In the genomic region with DNA sequence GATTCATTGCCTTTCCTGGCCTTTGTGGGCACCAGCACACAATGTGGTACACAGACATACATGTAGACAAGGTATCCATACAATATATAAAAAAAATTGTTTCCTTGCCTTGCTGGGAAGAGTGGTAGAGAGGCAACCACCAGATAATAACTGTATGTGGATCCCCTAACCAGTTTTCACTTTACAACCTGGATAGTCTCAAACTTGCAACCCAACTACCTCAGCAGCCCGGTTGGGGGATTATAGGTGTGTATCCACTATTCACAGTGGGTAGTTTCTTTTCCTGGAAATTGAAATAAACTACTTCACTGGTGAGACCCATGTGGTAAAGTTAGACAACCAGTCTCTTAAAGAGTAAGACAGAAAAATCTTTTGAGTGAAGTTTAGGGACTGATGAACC, we compare ENCODE assay signal across 23 mouse cellular contexts. TPM values are rescaled to one million over a fixed set of nuclear protein-coding genes. Genes with fewer than 3 reads are reported as not detected.
DNase-seq lines count a peak whose midpoint lies in the region; ATAC-seq and TF ChIP-seq lines count a peak whose summit lies in the region.
"Had no signal": no experiment of that assay in that cellular context is flagged by ENCODE, and none has a peak within 500 bp of the region (broad histone marks: within the 10 kb centered on the region; RNA-seq: fewer than 3 reads in every experiment).

No protein-coding gene starts in this region.

- TF ChIP-seq EP300 in CH12.LX (IDR thresholded peaks at IDR 0.05; ENCODE audit: low read length) (no peak), MEL (IDR thresholded peaks at IDR 0.05; ENCODE audit: low read depth in 1 of 2, low read length in 2 of 2) (no peak)

- no peak overlapping the region for H3K4me3 ChIP-seq in midbrain, embryonic 11.5 days (ENCODE audit: low read depth, low read length)
- no peak overlapping the region for H3K4me3 ChIP-seq in midbrain, embryonic 13.5 days (replicated peaks)
- H3K4me3 ChIP-seq in CH12.LX (replicated peaks in 1 of 3; ENCODE audit: low read depth in 2 of 3, low read length in 2 of 3, poor library complexity in 1 of 3): no peak overlapping the region
- H3K4me3 ChIP-seq in MEL (ENCODE audit: control insufficient read depth in 1 of 2, insufficient read depth in 1 of 2, low read depth in 2 of 2, low read length in 2 of 2): no peak overlapping the region
- H3K4me3 ChIP-seq: embryonic facial prominence, embryonic 13.5 days; embryonic facial prominence, embryonic 15.5 days; erythroblast, embryonic 14.5 days; forebrain, embryonic 10.5 days; forebrain, embryonic 12.5 days had no signal

- H3K9ac ChIP-seq in midbrain, embryonic 11.5 days (ENCODE audit: low read length): no peak overlapping the region
- H3K9ac ChIP-seq in midbrain, embryonic 13.5 days (replicated peaks): no peak overlapping the region
- H3K9ac ChIP-seq in CH12.LX (ENCODE audit: insufficient read depth, low read depth) (no peak overlapping the region), MEL (ENCODE audit: control insufficient read depth, low read depth, low read length, poor library complexity, severe bottlenecking) (no peak overlapping the region)
- H3K9ac ChIP-seq: embryonic facial prominence, embryonic 13.5 days; embryonic facial prominence, embryonic 15.5 days; forebrain, embryonic 12.5 days had no signal

- ATAC-seq in midbrain, embryonic 11.5 days (ENCODE audit: low FRiP score): no peak
- ATAC-seq in midbrain, embryonic 13.5 days: no peak
- ATAC-seq: forebrain, embryonic 14.5 days; forebrain, embryonic 16.5 days had no signal

- TF ChIP-seq POLR2A in CH12.LX (IDR thresholded peaks at IDR 0.05; ENCODE audit: low read depth, low read length) (no peak), MEL (IDR thresholded peaks at IDR 0.05; ENCODE audit: control insufficient read depth in 1 of 2, insufficient read depth in 1 of 2, low read depth in 1 of 2, low read length in 2 of 2, poor library complexity in 1 of 2) (no peak; a peak in 1 of 4 replicates)

- no peaks in the 10 kb centered on the region for H3K27me3 ChIP-seq in midbrain, embryonic 11.5 days (ENCODE audit: control insufficient read depth, insufficient read depth, low read length)
- no peaks in the 10 kb centered on the region for H3K27me3 ChIP-seq in midbrain, embryonic 13.5 days
- H3K27me3 ChIP-seq in CH12.LX (replicated peaks): no peaks in the 10 kb centered on the region
- H3K27me3 ChIP-seq in MEL (ENCODE audit: control insufficient read depth in 1 of 2, insufficient read depth in 2 of 2, low read length in 2 of 2): no peaks in the 10 kb centered on the region
- H3K27me3 ChIP-seq: embryonic facial prominence, embryonic 13.5 days; embryonic facial prominence, embryonic 15.5 days; forebrain, embryonic 12.5 days had no signal

- peak; percentile 65 for DNase-seq in midbrain, embryonic 11.5 days (ENCODE audit: low spot score, missing footprints)
- no peak for DNase-seq in CH12.LX (ENCODE audit: extremely low read depth)
- no peak for DNase-seq in MEL (ENCODE audit: low read depth, low spot score)
- DNase-seq in right cerebral cortex, postnatal 25 days: no peak
- DNase-seq: adrenal gland, adult 2 months; adrenal gland, postnatal 10 days; adrenal gland, postnatal 25 days; cerebellum, adult 11 months; cerebellum, adult 18-20 months; cerebellum, adult 8-10 months; cerebellum, adult 9-11 months; cerebellum, postnatal 14 days; cerebellum, postnatal 36 days; embryo, embryonic 11 days had no signal

- no peak for TF ChIP-seq CTCF in CH12.LX (conservative IDR thresholded peaks at IDR 0.05 in 1 of 2, IDR thresholded peaks at IDR 0.05 in 1 of 2; ENCODE audit: low read depth in 2 of 2, low read length in 2 of 2)
- TF ChIP-seq CTCF in MEL (IDR thresholded peaks at IDR 0.05 in 2 of 3, conservative IDR thresholded peaks at IDR 0.05 in 1 of 3; ENCODE audit: control insufficient read depth in 1 of 3, insufficient read depth in 1 of 3, low read depth in 2 of 3, low read length in 3 of 3, poor library complexity in 1 of 3, severe bottlenecking in 1 of 3): no peak

- no peaks in the 10 kb centered on the region for H3K9me3 ChIP-seq in midbrain, embryonic 11.5 days (ENCODE audit: control insufficient read depth, low read length)
- no peaks in the 10 kb centered on the region for H3K9me3 ChIP-seq in midbrain, embryonic 13.5 days
- H3K9me3 ChIP-seq in CH12.LX (replicated peaks; ENCODE audit: low read length) (no peaks in the 10 kb centered on the region), MEL (replicated peaks; ENCODE audit: insufficient read depth, low read length) (no peaks in the 10 kb centered on the region)
- H3K9me3 ChIP-seq: embryonic facial prominence, embryonic 13.5 days; embryonic facial prominence, embryonic 15.5 days; forebrain, embryonic 10.5 days; forebrain, embryonic 12.5 days; G1E had no signal

- H3K4me1 ChIP-seq in midbrain, embryonic 11.5 days (ENCODE audit: control insufficient read depth, insufficient read depth, low read length): peaks cover 3% of the 10 kb centered on the region; the same call in 1 of the 2 replicates
- H3K4me1 ChIP-seq in midbrain, embryonic 13.5 days (replicated peaks): no peaks in the 10 kb centered on the region; the same call in 1 of the 2 replicates
- H3K4me1 ChIP-seq in CH12.LX (ENCODE audit: control insufficient read depth in 1 of 2, insufficient read depth in 2 of 2) (peaks cover 38 to 57% of the 10 kb centered on the region in 2 experiments), MEL (ENCODE audit: control insufficient read depth in 1 of 2, insufficient read depth in 2 of 2, low read length in 2 of 2) (peaks cover 0 to 5% of the 10 kb centered on the region in 2 experiments; a peak in 1 of 4 replicates)
- H3K4me1 ChIP-seq: embryonic facial prominence, embryonic 13.5 days; embryonic facial prominence, embryonic 15.5 days; forebrain, embryonic 12.5 days had no signal

- TF ChIP-seq RAD21 in CH12.LX (IDR thresholded peaks at IDR 0.05; ENCODE audit: low read depth, low read length) (no peak), MEL (IDR thresholded peaks at IDR 0.05; ENCODE audit: low read depth, low read length) (no peak)

- H3K27ac ChIP-seq in midbrain, embryonic 11.5 days (ENCODE audit: low read depth, low read length): no peak overlapping the region
- no peak overlapping the region for H3K27ac ChIP-seq in midbrain, embryonic 13.5 days
- H3K27ac ChIP-seq in CH12.LX (ENCODE audit: insufficient read depth, low read depth) (no peak overlapping the region), MEL (ENCODE audit: control insufficient read depth, low read depth, low read length) (no peak overlapping the region)
- H3K27ac ChIP-seq: embryonic facial prominence, embryonic 13.5 days; embryonic facial prominence, embryonic 15.5 days; forebrain, embryonic 10.5 days; forebrain, embryonic 12.5 days had no signal

- H3K4me2 ChIP-seq in midbrain, embryonic 11.5 days: no peak overlapping the region
- no peak overlapping the region for H3K4me2 ChIP-seq in midbrain, embryonic 13.5 days (replicated peaks)
- no peak overlapping the region for H3K4me2 ChIP-seq in CH12.LX (ENCODE audit: insufficient read depth, low read depth, poor library complexity, severe bottlenecking)
- H3K4me2 ChIP-seq: embryonic facial prominence, embryonic 13.5 days; embryonic facial prominence, embryonic 15.5 days; forebrain, embryonic 12.5 days had no signal

- peaks cover 58% of the 10 kb centered on the region for H3K79me2 ChIP-seq in CH12.LX (replicated peaks; ENCODE audit: control insufficient read depth, extremely low read depth, insufficient read depth, poor library complexity, severe bottlenecking)
- no peaks in the 10 kb centered on the region for H3K79me2 ChIP-seq in MEL (ENCODE audit: control insufficient read depth, insufficient read depth, low read length, poor library complexity)

- H3K36me3 ChIP-seq in midbrain, embryonic 11.5 days (ENCODE audit: control insufficient read depth, insufficient read depth, low read length): peaks cover 32% of the 10 kb centered on the region
- peaks cover 86% of the 10 kb centered on the region for H3K36me3 ChIP-seq in midbrain, embryonic 13.5 days
- H3K36me3 ChIP-seq in CH12.LX (replicated peaks in 1 of 2; ENCODE audit: control insufficient read depth in 1 of 2, insufficient read depth in 1 of 2, low read length in 1 of 2): peaks cover 82 to 97% of the 10 kb centered on the region in 2 experiments
- peaks cover 5 to 36% of the 10 kb centered on the region in 2 experiments for H3K36me3 ChIP-seq in MEL (ENCODE audit: control insufficient read depth in 1 of 2, insufficient read depth in 2 of 2, low read length in 2 of 2)

- dilution Hi-C loops in CH12.LX (cut with MboI; ENCODE audit: extremely low pct_ligation_motif_present, extremely low pct_unique_long_range_greater_than_20kb, low sequenced_read_pairs): no loop called here

- 97% methylated on average over 1 of the region's 1 CpGs for WGBS in midbrain, embryonic 11.5 days
- 94% methylated on average over 1 of the region's 1 CpGs for WGBS in midbrain, embryonic 13.5 days

- in situ Hi-C loops in CH12.LX (cut with MboI; ENCODE audit: low pct_ligation_motif_present, low pct_unique_long_range_greater_than_20kb, low sequenced_read_pairs): no loop called here

RNA-seq across cellular contexts. Expression of a gene that starts 13.3 kb away (rescaled TPM):
- polyA plus RNA-seq in midbrain, embryonic 11.5 days (2014; fragmentation: Nextera tagmentation; extraction: Ambion mirVana): 31.7 and 35.2 TPM in 2 replicates
- polyA plus RNA-seq in midbrain, embryonic 13.5 days (2015; fragmentation: Nextera tagmentation; extraction: Ambion mirVana): 67.8 and 69.0 TPM in 2 replicates
- total RNA-seq in CH12.LX (2012; rRNA removed) (113 and 169 TPM in 2 replicates), CH12.LX (2014; rRNA removed) (61.1 and 77.7 TPM in 2 replicates), MEL (2012; rRNA removed) (44.8 and 47.0 TPM in 2 replicates)
- polyA plus RNA-seq in CH12.LX (2012; ENCODE audit: insufficient read length, low read depth) (145 and 182 TPM in 2 replicates), MEL (2012; ENCODE audit: insufficient read depth in 1 of 2, insufficient read length in 2 of 2, low read depth in 1 of 2, low replicate concordance in 2 of 2, missing spikeins in 1 of 2) (10 to 100 TPM; 37.5 to 66.5 TPM)

RNA-seq across cellular contexts. Expression of a gene that starts 27.6 kb away (rescaled TPM):
- 167 and 169 TPM in 2 replicates for polyA plus RNA-seq in midbrain, embryonic 11.5 days (2014; fragmentation: Nextera tagmentation; extraction: Ambion mirVana)
- 130 and 137 TPM in 2 replicates for polyA plus RNA-seq in midbrain, embryonic 13.5 days (2015; fragmentation: Nextera tagmentation; extraction: Ambion mirVana)
- total RNA-seq in CH12.LX (2012; rRNA removed): 144 and 163 TPM in 2 replicates
- 115 and 138 TPM in 2 replicates for total RNA-seq in CH12.LX (2014; rRNA removed)
- 223 and 251 TPM in 2 replicates for polyA plus RNA-seq in CH12.LX (2012; ENCODE audit: insufficient read length, low read depth)
- 132 and 135 TPM in 2 replicates for total RNA-seq in MEL (2012; rRNA removed)
- polyA plus RNA-seq in MEL (2012; ENCODE audit: insufficient read depth in 1 of 2, insufficient read length in 2 of 2, low read depth in 1 of 2, low replicate concordance in 2 of 2, missing spikeins in 1 of 2): 100 to 1,000 TPM; 152 to 368 TPM

RNA-seq across cellular contexts. Expression of a gene that starts 33.2 kb away (rescaled TPM):
- 47.5 and 51.1 TPM in 2 replicates for polyA plus RNA-seq in midbrain, embryonic 11.5 days (2014; fragmentation: Nextera tagmentation; extraction: Ambion mirVana)
- polyA plus RNA-seq in midbrain, embryonic 13.5 days (2015; fragmentation: Nextera tagmentation; extraction: Ambion mirVana): 14.8 and 19.7 TPM in 2 replicates
- 1.3 and 4.1 TPM in 2 replicates for total RNA-seq in CH12.LX (2012; rRNA removed)
- 0.28 and 0.35 TPM in 2 replicates for total RNA-seq in CH12.LX (2014; rRNA removed)
- 0.87 and 0.99 TPM in 2 replicates for polyA plus RNA-seq in CH12.LX (2012; ENCODE audit: insufficient read length, low read depth)
- 0.95 and 2.1 TPM in 2 replicates for total RNA-seq in MEL (2012; rRNA removed)
- polyA plus RNA-seq in MEL (2012; ENCODE audit: insufficient read depth in 1 of 2, insufficient read length in 2 of 2, low read depth in 1 of 2, low replicate concordance in 2 of 2, missing spikeins in 1 of 2): 1 to 10 TPM in 1 of 2 experiments, not detected in 1; 6.3 TPM

RNA-seq across cellular contexts. Expression of a gene that starts 39.1 kb away (rescaled TPM):
- polyA plus RNA-seq in midbrain, embryonic 11.5 days (2014; fragmentation: Nextera tagmentation; extraction: Ambion mirVana): 15.3 and 18.8 TPM in 2 replicates
- polyA plus RNA-seq in midbrain, embryonic 13.5 days (2015; fragmentation: Nextera tagmentation; extraction: Ambion mirVana): 45.6 and 47.4 TPM in 2 replicates
- total RNA-seq in CH12.LX (2012; rRNA removed): 153 and 173 TPM in 2 replicates
- total RNA-seq in CH12.LX (2014; rRNA removed): 244 and 246 TPM in 2 replicates
- polyA plus RNA-seq in CH12.LX (2012; ENCODE audit: insufficient read length, low read depth): 208 and 217 TPM in 2 replicates
- 33.9 and 43.1 TPM in 2 replicates for total RNA-seq in MEL (2012; rRNA removed)
- polyA plus RNA-seq in MEL (2012; ENCODE audit: insufficient read depth in 1 of 2, insufficient read length in 2 of 2, low read depth in 1 of 2, low replicate concordance in 2 of 2, missing spikeins in 1 of 2): 10 to 100 TPM in 1 of 2 experiments, not detected in 1; 33.7 TPM
